Mouse (Mus musculus): ENCODE data around the gene Igfbp7. TPM values are rescaled to one million over a fixed set of nuclear protein-coding genes. Genes with fewer than 3 reads are reported as not detected.

Igfbp7 gene
- 9.8 and 10.5 TPM in 2 replicates for polyA plus RNA-seq (2016; fragmentation: Nextera tagmentation; extraction: Ambion mirVana)

- Histone ChIP-seq H3K4me2 (peak within 1 kb of the TSS; percentile 98), H3K27me3 (peaks cover 48% of the 10 kb centered on the region), H3K27ac (no peak within 1 kb of the TSS), H3K4me3 (replicated peaks) (peak within 1 kb of the TSS; percentile 61), H3K36me3 (no peaks in the 10 kb centered on the region), H3K9me3 (0 out of 2 replicates have a peak, but pooled peaks cover 3% of the 10 kb centered on the region), H3K4me1 (replicated peaks) (peaks cover 10% of the 10 kb centered on the region; the same call in 1 of the 2 replicates), H3K9ac (replicated peaks) (peak within 1 kb of the TSS; percentile 61)
- whole genome bisulfite sequencing, result 4% methylated on average over 93 of the region's 101 CpGs
- ATAC-seq (ENCODE audit: insufficient number of reproducible peaks, insufficient read depth, low FRiP score, low TSS enrichment, low read depth), result peak; percentile 92
Measured at GRCm38 (mm10) chr5:77407341-77408298, at the start of gene Igfbp7. Gene Igfbp7 (minus strand): TSS chr5:77408041.

DNA sequence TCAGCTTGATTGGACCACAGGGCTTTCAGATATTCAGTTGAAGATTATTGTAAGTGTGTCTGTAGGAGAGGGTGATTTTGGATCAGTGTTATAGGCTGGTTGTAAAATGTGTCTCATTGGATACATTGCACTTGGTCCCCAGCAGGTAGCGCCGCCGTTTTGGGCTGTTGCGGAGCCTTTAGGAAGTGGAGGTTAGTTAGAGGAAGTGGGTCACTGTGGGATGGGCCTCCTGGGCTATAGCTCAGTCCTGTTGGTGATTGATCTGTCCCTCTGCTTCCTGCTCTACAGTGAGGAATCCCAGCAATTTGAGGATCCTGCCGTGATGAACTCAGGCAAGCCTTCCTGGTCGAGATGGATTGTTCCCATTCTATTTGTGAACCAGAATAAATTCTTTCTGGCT is 44.3 kb upstream of the Igfbp7 start:
- no peaks in the 10 kb centered on the region for H3K4me1 ChIP-seq (replicated peaks)
- no peak overlapping the region for H3K27ac ChIP-seq
- no peak overlapping the region for H3K4me3 ChIP-seq (replicated peaks)
- H3K27me3 ChIP-seq, result no peaks in the 10 kb centered on the region
- H3K4me2 ChIP-seq, result no peak overlapping the region
- no peak overlapping the region for H3K9ac ChIP-seq (replicated peaks)
- 80% methylated on average over 6 of the region's 6 CpGs for WGBS
- H3K36me3 ChIP-seq, result no peaks in the 10 kb centered on the region
- H3K9me3 ChIP-seq, result no peaks in the 10 kb centered on the region
- no peak for ATAC-seq (ENCODE audit: insufficient number of reproducible peaks, insufficient read depth, low FRiP score, low TSS enrichment, low read depth)

GRCm38 (mm10) chr5:77449531-77449930 is 41.7 kb upstream of the Igfbp7 start:
- ATAC-seq (ENCODE audit: insufficient number of reproducible peaks, insufficient read depth, low FRiP score, low TSS enrichment, low read depth), result no peak

DNA sequence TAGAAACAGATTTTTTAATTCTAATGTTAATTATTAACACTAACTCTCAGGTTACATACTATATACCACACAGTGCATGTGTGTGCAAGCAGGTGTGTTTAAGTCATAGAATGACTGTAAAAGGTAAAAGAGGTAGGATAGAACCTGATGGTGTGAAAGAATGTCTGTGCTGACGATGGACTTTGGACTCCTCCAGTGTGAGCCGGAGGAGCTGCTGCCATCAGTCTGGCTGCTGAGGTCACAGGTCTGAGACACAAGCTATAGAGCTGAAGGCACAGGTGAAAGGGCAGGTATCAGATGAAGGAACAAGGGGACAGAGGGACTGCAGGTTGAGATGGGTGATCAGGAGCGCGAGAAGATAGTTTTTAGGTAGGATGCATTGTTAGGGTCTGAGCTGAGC is 37.6 kb upstream of the Igfbp7 start:
- no peak overlapping the region for H3K4me3 ChIP-seq (replicated peaks)
- WGBS, result 94% methylated on average over 4 of the region's 4 CpGs
- no peak for ATAC-seq (ENCODE audit: insufficient number of reproducible peaks, insufficient read depth, low FRiP score, low TSS enrichment, low read depth)
- no peaks in the 10 kb centered on the region for H3K36me3 ChIP-seq
- H3K4me2 ChIP-seq, result no peak overlapping the region
- H3K27ac ChIP-seq, result no peak overlapping the region
- no peaks in the 10 kb centered on the region for H3K4me1 ChIP-seq (replicated peaks)
- H3K27me3 ChIP-seq, result no peaks in the 10 kb centered on the region
- no peaks in the 10 kb centered on the region for H3K9me3 ChIP-seq
- H3K9ac ChIP-seq (replicated peaks), result no peak overlapping the region

More at GRCm38 (mm10) chr5:77449531-77449930, 41.7 kb upstream of the Igfbp7 start:
- no peaks in the 10 kb centered on the region for H3K36me3 ChIP-seq
- no peaks in the 10 kb centered on the region for H3K27me3 ChIP-seq
- H3K27ac ChIP-seq, result no peak overlapping the region
- 91% methylated on average over 7 of the region's 7 CpGs for WGBS
- no peak overlapping the region for H3K4me2 ChIP-seq
- H3K9me3 ChIP-seq, result no peaks in the 10 kb centered on the region
- no peak overlapping the region for H3K4me3 ChIP-seq (replicated peaks)
- H3K9ac ChIP-seq (replicated peaks), result no peak overlapping the region
- H3K4me1 ChIP-seq (replicated peaks), result no peaks in the 10 kb centered on the region

DNA sequence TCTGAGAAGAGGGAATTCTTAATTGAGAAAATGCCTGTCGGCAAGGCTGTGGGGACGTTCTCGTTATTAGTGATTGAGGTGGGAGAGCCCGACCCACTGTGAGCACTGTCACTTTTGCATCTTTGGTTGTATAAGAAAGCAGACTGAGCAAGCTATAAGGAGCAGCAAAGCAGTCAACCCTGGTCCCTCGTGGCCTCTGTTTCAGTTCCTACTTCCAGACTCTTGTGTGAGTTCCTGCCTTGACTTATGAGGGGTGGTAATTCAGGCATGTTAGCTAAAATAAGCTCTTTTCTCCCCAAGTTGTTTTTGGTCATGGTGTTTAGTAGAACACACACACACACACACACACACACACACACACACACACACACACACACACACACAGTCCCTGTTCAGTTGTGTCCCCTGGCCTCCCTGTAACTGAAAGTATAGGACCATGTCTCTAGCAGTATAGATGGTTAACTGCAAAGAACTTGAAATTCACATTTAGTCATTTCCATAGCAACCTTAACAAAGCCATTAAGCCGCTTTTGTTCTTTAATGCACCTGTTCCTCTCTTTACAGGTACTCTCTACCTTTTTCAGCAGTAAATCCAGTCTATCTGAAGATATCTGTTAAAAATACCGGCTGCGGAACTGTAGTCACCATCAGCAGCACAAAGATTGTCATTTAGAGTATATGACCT is 36.2 kb upstream of the Igfbp7 start:
- Histone ChIP-seq H3K4me1 (replicated peaks) (no peaks in the 10 kb centered on the region), H3K4me2 (no peak overlapping the region), H3K4me3 (replicated peaks) (no peak overlapping the region), H3K9ac (replicated peaks) (no peak overlapping the region), H3K27me3 (no peaks in the 10 kb centered on the region), H3K9me3 (no peaks in the 10 kb centered on the region), H3K36me3 (no peaks in the 10 kb centered on the region), H3K27ac (no peak overlapping the region)
- WGBS, result 76% methylated on average over 8 of the region's 8 CpGs
- ATAC-seq (ENCODE audit: insufficient number of reproducible peaks, insufficient read depth, low FRiP score, low TSS enrichment, low read depth), result no peak

DNA sequence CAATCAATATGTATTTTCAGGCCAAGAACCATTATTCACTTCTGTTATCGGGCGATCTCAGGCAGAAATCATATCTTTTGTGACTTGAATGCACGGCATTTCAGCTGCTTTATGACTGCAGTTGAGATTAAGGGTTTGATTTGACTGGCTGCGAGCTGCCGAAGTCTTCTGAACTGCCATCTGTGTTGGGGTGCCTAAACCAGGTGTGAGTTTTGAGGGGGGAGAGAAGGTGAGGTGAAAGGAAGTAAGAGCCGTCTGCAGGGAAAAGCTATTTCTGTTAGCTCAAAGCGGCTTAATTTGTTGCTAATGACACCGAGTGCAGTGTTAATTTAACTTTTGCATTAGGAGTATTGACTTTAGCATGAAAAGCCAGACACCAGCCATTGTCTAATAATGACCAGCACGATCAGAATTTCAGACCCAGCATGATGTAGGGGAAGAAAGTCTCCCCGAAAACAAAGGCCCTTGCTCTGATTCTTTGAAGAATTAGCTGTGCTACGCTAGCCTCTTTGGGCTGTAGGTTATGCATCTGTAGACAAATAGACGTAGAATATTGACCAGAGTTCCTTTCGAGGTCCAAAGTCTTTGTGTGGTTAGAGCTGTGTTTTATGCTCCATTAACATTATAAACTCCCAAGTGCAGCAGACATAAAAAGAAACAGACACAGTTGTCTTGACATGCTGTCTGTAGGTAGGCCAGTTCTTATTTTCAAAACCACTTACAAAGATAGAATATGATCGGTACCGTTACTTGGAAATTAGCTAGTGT is 35.2 kb upstream of the Igfbp7 start:
- H3K4me1 ChIP-seq (replicated peaks), result no peaks in the 10 kb centered on the region
- WGBS, result 72% methylated on average over 15 of the region's 15 CpGs
- ATAC-seq (ENCODE audit: insufficient number of reproducible peaks, insufficient read depth, low FRiP score, low TSS enrichment, low read depth), result no peak
- H3K4me3 ChIP-seq (replicated peaks), result no peak overlapping the region
- H3K27me3 ChIP-seq, result no peaks in the 10 kb centered on the region
- H3K27ac ChIP-seq, result no peak overlapping the region
- H3K4me2 ChIP-seq, result no peak overlapping the region
- H3K36me3 ChIP-seq, result no peaks in the 10 kb centered on the region
- H3K9ac ChIP-seq (replicated peaks), result no peak overlapping the region
- no peaks in the 10 kb centered on the region for H3K9me3 ChIP-seq

- no peak overlapping the region for H3K9ac ChIP-seq (replicated peaks)
- H3K4me3 ChIP-seq (replicated peaks), result no peak overlapping the region
- ATAC-seq (ENCODE audit: insufficient number of reproducible peaks, insufficient read depth, low FRiP score, low TSS enrichment, low read depth), result no peak
- H3K27me3 ChIP-seq, result no peaks in the 10 kb centered on the region
- no peak overlapping the region for H3K4me2 ChIP-seq
- 77% methylated on average over 4 of the region's 4 CpGs for WGBS
- no peaks in the 10 kb centered on the region for H3K4me1 ChIP-seq (replicated peaks)
- H3K36me3 ChIP-seq, result no peaks in the 10 kb centered on the region
- H3K9me3 ChIP-seq, result no peaks in the 10 kb centered on the region
- no peak overlapping the region for H3K27ac ChIP-seq
Measured at GRCm38 (mm10) chr5:77436308-77436707, 28.5 kb upstream of the Igfbp7 start.

DNA sequence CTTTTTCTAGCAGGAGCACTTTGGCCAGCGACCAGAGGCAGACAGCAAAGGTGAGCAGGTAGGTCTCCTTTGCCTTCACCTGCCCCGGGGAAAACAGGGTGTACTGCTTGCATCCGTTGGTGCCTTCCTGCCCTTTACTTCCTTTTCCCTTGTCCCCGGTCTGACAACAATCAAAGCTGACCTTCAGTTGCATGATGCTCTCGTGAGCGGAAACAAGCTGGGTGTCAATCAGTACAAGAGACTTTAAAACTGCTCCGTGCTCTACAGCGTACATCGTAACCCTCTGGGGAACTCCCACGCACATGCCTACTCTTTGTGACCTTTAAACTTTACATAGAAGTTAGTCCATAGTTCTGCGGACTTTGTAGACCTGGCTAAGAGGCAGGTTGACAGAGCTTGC is 26.2 kb upstream of the Igfbp7 start:
- no peak overlapping the region for H3K4me3 ChIP-seq (replicated peaks)
- no peak for ATAC-seq (ENCODE audit: insufficient number of reproducible peaks, insufficient read depth, low FRiP score, low TSS enrichment, low read depth)
- H3K9ac ChIP-seq (replicated peaks), result no peak overlapping the region
- 80% methylated on average over 11 of the region's 11 CpGs for WGBS
- no peak overlapping the region for H3K4me2 ChIP-seq
- no peaks in the 10 kb centered on the region for H3K27me3 ChIP-seq
- no peaks in the 10 kb centered on the region for H3K36me3 ChIP-seq
- no peak overlapping the region for H3K27ac ChIP-seq
- no peaks in the 10 kb centered on the region for H3K4me1 ChIP-seq (replicated peaks)
- no peaks in the 10 kb centered on the region for H3K9me3 ChIP-seq

DNA sequence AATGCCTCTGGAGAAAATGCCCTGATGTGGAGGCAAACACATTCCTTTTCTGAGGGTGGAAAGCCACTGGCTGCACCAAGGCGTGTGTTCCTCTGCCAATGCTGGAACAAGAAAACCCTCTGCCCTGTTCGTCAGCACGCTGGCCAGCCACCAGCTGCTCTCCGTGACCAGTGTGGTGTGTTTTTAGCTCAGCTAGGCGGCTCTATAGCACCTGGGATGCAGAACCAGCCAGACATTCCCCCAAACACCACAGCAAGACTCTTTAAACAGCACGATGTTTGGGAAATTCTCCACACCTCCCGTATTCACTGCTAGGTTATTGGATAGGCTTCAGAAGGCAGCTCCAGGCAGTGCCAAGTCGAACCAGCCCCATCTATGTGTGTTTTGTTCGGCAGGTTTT is 25.7 kb upstream of the Igfbp7 start:
- ATAC-seq (ENCODE audit: insufficient number of reproducible peaks, insufficient read depth, low FRiP score, low TSS enrichment, low read depth), result no peak
- H3K9ac ChIP-seq (replicated peaks), result no peak overlapping the region

DNA sequence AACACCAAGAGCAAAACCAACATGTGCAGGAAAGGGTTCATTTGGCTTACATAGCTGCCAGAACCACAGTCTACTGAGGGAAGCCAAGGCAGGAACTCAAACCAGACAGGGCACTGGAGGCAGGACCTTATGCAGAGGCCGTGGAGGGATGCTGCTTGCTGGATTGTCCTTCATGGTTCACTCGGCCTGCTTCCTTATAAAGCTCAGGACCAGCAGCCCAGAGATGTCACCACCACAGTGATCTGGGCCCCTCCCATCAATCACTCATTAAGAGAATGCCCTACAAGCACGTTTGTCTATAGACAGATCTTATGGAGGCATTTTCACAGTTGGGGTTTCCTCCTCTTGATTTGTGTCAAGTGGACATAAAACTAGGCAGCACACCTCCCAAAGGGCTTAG is 25.3 kb upstream of the Igfbp7 start:
- H3K4me1 ChIP-seq (replicated peaks), result no peaks in the 10 kb centered on the region
- no peaks in the 10 kb centered on the region for H3K36me3 ChIP-seq
- H3K4me3 ChIP-seq (replicated peaks), result no peak overlapping the region
- H3K27me3 ChIP-seq, result no peaks in the 10 kb centered on the region
- H3K9me3 ChIP-seq, result no peaks in the 10 kb centered on the region
- WGBS, result 58% methylated on average over 3 of the region's 3 CpGs
- no peak for ATAC-seq (ENCODE audit: insufficient number of reproducible peaks, insufficient read depth, low FRiP score, low TSS enrichment, low read depth)
- no peak overlapping the region for H3K27ac ChIP-seq
- no peak overlapping the region for H3K4me2 ChIP-seq
- no peak overlapping the region for H3K9ac ChIP-seq (replicated peaks)

More for the DNA sequence above, 25.7 kb upstream of the Igfbp7 start:
- no peaks in the 10 kb centered on the region for H3K36me3 ChIP-seq
- no peak overlapping the region for H3K27ac ChIP-seq
- H3K27me3 ChIP-seq, result no peaks in the 10 kb centered on the region
- no peak overlapping the region for H3K4me2 ChIP-seq
- no peaks in the 10 kb centered on the region for H3K9me3 ChIP-seq
- H3K4me1 ChIP-seq (replicated peaks), result no peaks in the 10 kb centered on the region
- no peak overlapping the region for H3K4me3 ChIP-seq (replicated peaks)
- 65% methylated on average over 9 of the region's 9 CpGs for WGBS

DNA sequence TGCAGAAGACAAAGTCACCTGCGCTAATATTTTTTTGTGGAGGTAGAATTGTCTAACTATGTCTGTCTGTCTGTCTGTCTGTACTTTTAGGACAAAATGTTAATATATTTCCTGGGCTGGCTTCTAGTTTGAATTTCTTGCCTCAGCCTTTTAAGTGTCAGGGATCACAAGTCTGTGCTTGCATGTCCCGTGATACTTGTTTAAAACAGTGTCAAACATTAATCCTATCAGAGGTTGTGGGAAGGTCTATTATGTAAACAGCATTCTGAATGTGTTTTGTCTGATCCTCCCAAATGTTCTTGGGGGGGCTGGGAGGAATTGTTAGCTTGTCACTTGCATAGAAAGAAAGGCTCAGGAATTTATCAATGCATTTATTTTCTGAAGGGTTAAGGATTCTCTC is 24.6 kb upstream of the Igfbp7 start:
- Histone ChIP-seq H3K4me2 (no peak overlapping the region), H3K4me3 (replicated peaks) (no peak overlapping the region), H3K27ac (no peak overlapping the region), H3K36me3 (no peaks in the 10 kb centered on the region), H3K4me1 (replicated peaks) (no peaks in the 10 kb centered on the region), H3K9ac (replicated peaks) (no peak overlapping the region), H3K9me3 (no peaks in the 10 kb centered on the region), H3K27me3 (no peaks in the 10 kb centered on the region)
- WGBS, result 79% methylated on average over 2 of the region's 2 CpGs
- ATAC-seq (ENCODE audit: insufficient number of reproducible peaks, insufficient read depth, low FRiP score, low TSS enrichment, low read depth), result no peak

All from limb, embryonic 12.5 days (tissue).